Mouse (Mus musculus) testis, adult 2 months (tissue): Measurements from ENCODE around the gene Elp1. TPM values are rescaled to one million over a fixed set of nuclear protein-coding genes. Genes with fewer than 3 reads are reported as not detected.

ENCODE experiments used
- H3K27ac ChIP-seq: fragments of 200-500 bp; 2 replicates; pipeline ENCODE4 v1.5.1; 2012; ENCODE audit warnings: low read depth, low read length; ENCODE audit not compliant: control insufficient read depth, insufficient read depth
- H3K27me3 ChIP-seq: fragments of 200-500 bp; 2 replicates; pipeline ENCODE4 v1.6.1; 2012; ENCODE audit warnings: mild to moderate bottlenecking, low read length, moderate library complexity; ENCODE audit not compliant: control insufficient read depth, insufficient read depth
- H3K36me3 ChIP-seq: fragments of 200-500 bp; 2 replicates; pipeline ENCODE4 v1.6.1; 2012; ENCODE audit warnings: mild to moderate bottlenecking, low read length; ENCODE audit not compliant: control insufficient read depth, insufficient read depth
- H3K4me1 ChIP-seq: fragments of 200-500 bp; 2 replicates; pipeline ENCODE4 v1.6.1; 2012; ENCODE audit warnings: low read length; ENCODE audit not compliant: control insufficient read depth, insufficient read depth
- H3K4me3 ChIP-seq: fragments of 200-500 bp; 2 replicates; pipeline ENCODE4 v1.5.1; 2012; ENCODE audit warnings: low read depth, mild to moderate bottlenecking, low read length, moderate library complexity, mixed read lengths; ENCODE audit not compliant: control insufficient read depth
- CTCF ChIP-seq: fragments of 200-500 bp; IDR thresholded peaks from 2 replicates; pipeline ENCODE4 v1.5.1; 2012; ENCODE audit warnings: low read depth, mild to moderate bottlenecking, inconsistent platforms, low read length, moderate library complexity; ENCODE audit not compliant: control insufficient read depth, insufficient read depth, insufficient replicate concordance
- POLR2A ChIP-seq: fragments of 200-500 bp; IDR thresholded peaks from 2 replicates; pipeline ENCODE4 v1.6.1; 2012; ENCODE audit warnings: low read depth, mild to moderate bottlenecking, inconsistent platforms, low read length, moderate library complexity; ENCODE audit not compliant: control insufficient read depth
- polyA plus RNA-seq: library from polyadenylated mRNA; depleted of rRNA; stranded (reverse); fragments of >200 nt; gene quantifications from 2 replicates; pipeline ENCODE4 v1.2.3, GENCODE M21; 2012

Gene Elp1
- polyA plus RNA-seq, 1 experiment: 7.7 TPM

GRCm38 (mm10) chr4:56842501-56842900, 40.4 kb upstream of the Elp1 start:
- TF ChIP-seq POLR2A: no peak
- no peak for TF ChIP-seq CTCF

GRCm38 (mm10) chr4:56840297-56840696, 38.2 kb upstream of the Elp1 start:
- Histone ChIP-seq H3K27ac (no peak overlapping the region), H3K36me3 (no peaks in the 10 kb centered on the region), H3K27me3 (no peaks in the 10 kb centered on the region), H3K4me3 (no peak overlapping the region), H3K4me1 (no peaks in the 10 kb centered on the region)
- TF ChIP-seq CTCF (no peak), POLR2A (no peak)

More at GRCm38 (mm10) chr4:56842501-56842900, 40.4 kb upstream of the Elp1 start:
- Histone ChIP-seq H3K4me3 (no peak overlapping the region), H3K4me1 (no peaks in the 10 kb centered on the region), H3K36me3 (no peaks in the 10 kb centered on the region), H3K27ac (no peak overlapping the region), H3K27me3 (no peaks in the 10 kb centered on the region)

GRCm38 (mm10) chr4:56837661-56838060, 35.5 kb upstream of the Elp1 start:
- no peak overlapping the region for H3K4me3 ChIP-seq
- TF ChIP-seq POLR2A: no peak
- TF ChIP-seq CTCF: no peak
- no peaks in the 10 kb centered on the region for H3K27me3 ChIP-seq
- no peaks in the 10 kb centered on the region for H3K4me1 ChIP-seq
- H3K27ac ChIP-seq: no peak overlapping the region
- H3K36me3 ChIP-seq: no peaks in the 10 kb centered on the region

GRCm38 (mm10) chr4:56831998-56832397, 29.9 kb upstream of the Elp1 start:
- Histone ChIP-seq H3K27ac (peak overlapping the region; percentile 39), H3K4me1 (peaks cover 4% of the 10 kb centered on the region; the same call in 1 of the 2 replicates), H3K4me3 (no peak overlapping the region), H3K27me3 (no peaks in the 10 kb centered on the region), H3K36me3 (no peaks in the 10 kb centered on the region)
- TF ChIP-seq CTCF (no peak), POLR2A (no peak)

- Histone ChIP-seq H3K27ac (peak overlapping the region; percentile 57), H3K36me3 (no peaks in the 10 kb centered on the region), H3K4me3 (no peak overlapping the region), H3K4me1 (peaks cover 4% of the 10 kb centered on the region; the same call in 1 of the 2 replicates), H3K27me3 (no peaks in the 10 kb centered on the region)
- TF ChIP-seq CTCF (no peak), POLR2A (no peak)
These were observed 29.0 kb upstream of the Elp1 start for GRCm38 (mm10) chr4:56831013-56831609.

GRCm38 (mm10) chr4:56829511-56829921, 27.4 kb upstream of the Elp1 start:
- Histone ChIP-seq H3K27me3 (no peaks in the 10 kb centered on the region), H3K4me1 (peaks cover 4% of the 10 kb centered on the region; the same call in 1 of the 2 replicates), H3K27ac (peak overlapping the region; percentile 23; the same call in 1 of the 2 replicates), H3K4me3 (no peak overlapping the region), H3K36me3 (no peaks in the 10 kb centered on the region)
- TF ChIP-seq CTCF: no peak
- no peak for TF ChIP-seq POLR2A

- no peak overlapping the region for H3K4me3 ChIP-seq
- H3K4me1 ChIP-seq: peaks cover 4% of the 10 kb centered on the region; the same call in 1 of the 2 replicates
- H3K27ac ChIP-seq: peak overlapping the region; percentile 32; the same call in 1 of the 2 replicates
- no peaks in the 10 kb centered on the region for H3K27me3 ChIP-seq
- TF ChIP-seq CTCF (no peak), POLR2A (no peak)
- H3K36me3 ChIP-seq: no peaks in the 10 kb centered on the region
These were observed 26.8 kb upstream of the Elp1 start for GRCm38 (mm10) chr4:56828932-56829331.
